Mouse (Mus musculus): ENCODE measurements around the gene Cyp2c37. TPM values are rescaled to one million over a fixed set of nuclear protein-coding genes. Genes with fewer than 3 reads are reported as not detected.

Gene Cyp2c37
- 2,422 TPM for polyA plus RNA-seq (2014; fragmentation: Illumina TruSeq; extraction: RNeasy Lipid Tissue Mini Kit (QIAGEN cat#74804); ENCODE audit: low read depth, low replicate concordance)

GRCm38 (mm10) chr19:39992140-39992539 lies at the start of gene Cyp2c37:
TSS of gene Cyp2c37 (plus strand) at chr19:39992424.

Other genes with a start within 250 kb of the Cyp2c37 start
- 2,458 TPM for gene Cyp2c40, start 179.6 kb upstream of the Cyp2c37 start, polyA plus RNA-seq (2014; fragmentation: Illumina TruSeq; extraction: RNeasy Lipid Tissue Mini Kit (QIAGEN cat#74804); ENCODE audit: low read depth, low replicate concordance)
- gene Cyp2c69, start 105.6 kb upstream of the Cyp2c37 start, polyA plus RNA-seq (2014; fragmentation: Illumina TruSeq; extraction: RNeasy Lipid Tissue Mini Kit (QIAGEN cat#74804); ENCODE audit: low read depth, low replicate concordance), result 1,828 TPM
- gene Cyp2c54, start 81.4 kb downstream of the Cyp2c37 start, polyA plus RNA-seq (2014; fragmentation: Illumina TruSeq; extraction: RNeasy Lipid Tissue Mini Kit (QIAGEN cat#74804); ENCODE audit: low read depth, low replicate concordance), result 2,030 TPM
- 4,076 TPM for gene Cyp2c50, start 97.3 kb downstream of the Cyp2c37 start, polyA plus RNA-seq (2014; fragmentation: Illumina TruSeq; extraction: RNeasy Lipid Tissue Mini Kit (QIAGEN cat#74804); ENCODE audit: low read depth, low replicate concordance)
- 2,936 TPM for gene Cyp2c70, start 194.9 kb downstream of the Cyp2c37 start, polyA plus RNA-seq (2014; fragmentation: Illumina TruSeq; extraction: RNeasy Lipid Tissue Mini Kit (QIAGEN cat#74804); ENCODE audit: low read depth, low replicate concordance)

Measured in liver, adult 10 weeks (tissue).